Mouse (Mus musculus) CH12.LX (cell line): Measurements from ENCODE around the gene Wdr62.

Experiments used
- CTCF ChIP-seq, 2 experiments: IDR thresholded peaks in 1 of 2; conservative IDR thresholded peaks in 1 of 2; 2 replicates each; pipeline ENCODE4 v1.5.1; 2011 to 2012; ENCODE audit warnings: low read depth in 2 of 2, low read length in 2 of 2, improper control_type of control experiment in 1 of 2, inconsistent platforms in 1 of 2, mild to moderate bottlenecking in 1 of 2, moderate library complexity in 1 of 2
- EP300 ChIP-seq: IDR thresholded peaks from 2 replicates; pipeline ENCODE4 v1.6.1; 2011; ENCODE audit warnings: low read length, improper control_type of control experiment
- ZC3H11A ChIP-seq: IDR thresholded peaks from 2 replicates; pipeline ENCODE4 v1.6.1; 2012; ENCODE audit warnings: low read depth, mild to moderate bottlenecking, inconsistent platforms, low read length, improper control_type of control experiment

DNA sequence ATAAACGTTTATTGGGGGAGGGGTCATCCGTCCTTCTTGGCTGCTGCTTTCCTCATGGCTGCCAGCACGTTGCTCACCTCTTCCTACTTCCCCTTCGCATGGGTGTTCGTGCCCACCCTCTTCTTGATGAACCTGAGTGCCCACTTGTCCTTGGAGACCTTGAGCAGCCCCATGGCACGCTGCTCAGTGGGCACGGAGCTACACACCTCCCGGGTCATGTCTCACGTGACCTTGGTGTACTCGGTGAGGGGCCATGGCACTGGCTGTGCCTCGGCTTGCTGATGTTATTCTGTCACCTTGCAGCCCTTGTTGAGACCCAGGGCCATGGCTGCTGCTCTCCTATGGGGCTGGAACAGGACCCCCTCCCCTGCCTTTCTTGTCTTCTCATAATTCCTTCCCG is 29.9 kb upstream of the Wdr62 start:
- TF ChIP-seq ZC3H11A (no peak), EP300 (no peak), CTCF (conservative IDR thresholded peaks at IDR 0.05 in 1 of 2, IDR thresholded peaks at IDR 0.05 in 1 of 2; ENCODE audit: low read depth in 2 of 2, low read length in 2 of 2) (no peak)
